Mouse (Mus musculus) liver, embryonic 14.5 days (tissue): ENCODE data around the gene Il17re.

ENCODE experiments used
- CTCF ChIP-seq: IDR thresholded peaks from 2 replicates; pipeline ENCODE4 v1.5.1; 2016; ENCODE audit warnings: antibody characterized with exemption, low read depth, control low read depth
- EP300 ChIP-seq: IDR thresholded peaks from 2 replicates; pipeline ENCODE4 v1.6.1; 2016; ENCODE audit warnings: antibody characterized with exemption, low read depth

DNA sequence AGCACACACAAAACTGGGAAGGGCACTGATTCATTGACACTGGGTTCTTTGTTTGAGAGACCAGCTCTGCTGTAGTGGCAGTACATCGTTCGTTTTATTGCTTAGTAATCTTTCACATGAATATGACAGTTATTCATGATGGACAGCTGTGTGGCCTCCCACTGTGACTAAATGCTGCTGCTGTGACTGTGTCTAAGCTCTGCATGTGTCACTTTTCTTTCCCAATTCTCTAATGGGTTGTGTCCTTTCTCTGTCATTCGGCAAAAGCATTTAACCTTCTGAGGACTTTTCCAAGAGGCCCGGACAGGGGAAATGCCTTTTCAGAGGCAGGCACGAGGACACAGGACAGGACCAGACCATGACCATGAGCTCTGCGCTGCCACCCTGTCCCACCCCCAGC, 55.7 kb downstream of the Il17re start:
- no peak for TF ChIP-seq CTCF
- TF ChIP-seq EP300: no peak
